Mouse (Mus musculus): Measurements from ENCODE around the gene Cav1. TPM values are rescaled to one million over a fixed set of nuclear protein-coding genes. Genes with fewer than 3 reads are reported as not detected.

The Cav1 gene
- polyA plus RNA-seq, 1 experiment: not detected

- WGBS: 86% methylated on average over 5 of the region's 5 CpGs
- no peak overlapping the region for H3K4me3 ChIP-seq (ENCODE audit: insufficient read depth, low read depth, low read length)
Measured at GRCm38 (mm10) chr6:17385531-17385930, 79.4 kb downstream of the Cav1 start.

GRCm38 (mm10) chr6:17387991-17388710 is 82.0 kb downstream of the Cav1 start:
- Histone ChIP-seq H3K4me3 (ENCODE audit: insufficient read depth, low read depth, low read length) (no peak overlapping the region), H3K4me1 (ENCODE audit: control insufficient read depth, insufficient read depth, low read length) (no peaks in the 10 kb centered on the region), H3K27ac (ENCODE audit: insufficient read depth, low read depth, low read length) (no peak overlapping the region)
- WGBS: 48% methylated on average over 2 of the region's 2 CpGs
- TF ChIP-seq CTCF (IDR thresholded peaks at IDR 0.05; ENCODE audit: insufficient read depth, low read depth, low read length) (no peak), POLR2A (IDR thresholded peaks at IDR 0.05; ENCODE audit: insufficient read depth, low read depth, low read length) (no peak)

More at GRCm38 (mm10) chr6:17385531-17385930, 79.4 kb downstream of the Cav1 start:
- Histone ChIP-seq H3K27ac (ENCODE audit: insufficient read depth, low read depth, low read length) (no peak overlapping the region), H3K4me1 (ENCODE audit: control insufficient read depth, insufficient read depth, low read length) (no peaks in the 10 kb centered on the region)
- TF ChIP-seq CTCF (IDR thresholded peaks at IDR 0.05; ENCODE audit: insufficient read depth, low read depth, low read length) (no peak), POLR2A (IDR thresholded peaks at IDR 0.05; ENCODE audit: insufficient read depth, low read depth, low read length) (no peak)

Other genes starting within 250 kb of the Cav1 start
- not detected in 2 replicates for gene Tes, start 241.2 kb upstream of the Cav1 start, polyA plus RNA-seq (2012; ENCODE audit: insufficient read depth, insufficient read length, low replicate concordance, missing spikeins)
- not detected in 2 replicates for gene Cav2, start 25.1 kb upstream of the Cav1 start, polyA plus RNA-seq (2012; ENCODE audit: insufficient read depth, insufficient read length, low replicate concordance, missing spikeins)
- gene Met, start 157.5 kb downstream of the Cav1 start, polyA plus RNA-seq (2012; ENCODE audit: insufficient read depth, insufficient read length, low replicate concordance, missing spikeins): not detected in 2 replicates